Mouse (Mus musculus) spleen, adult 2 months (tissue): Measurements from ENCODE around the gene Ypel3. TPM values are rescaled to one million over a fixed set of nuclear protein-coding genes. Genes with fewer than 3 reads are reported as not detected.

Source experiments
- DNase-seq, 2 experiments: peaks; one replicate each; pipeline versions ENCODE4 v3.0.0 to v3.0.0-alpha.2; 2012 to 2021; ENCODE audit warnings: low spot score in 2 of 2, low read depth in 1 of 2
- H3K27ac ChIP-seq: fragments of 200-500 bp; 2 replicates; pipeline ENCODE4 v1.5.1; 2012; ENCODE audit warnings: low read length, inconsistent platforms; ENCODE audit not compliant: insufficient read depth
- H3K27me3 ChIP-seq: fragments of 200-500 bp; 2 replicates; pipeline ENCODE4 v1.6.1; 2012; ENCODE audit warnings: mild to moderate bottlenecking, moderate library complexity, low read length, inconsistent platforms; ENCODE audit not compliant: control insufficient read depth, insufficient read depth
- H3K36me3 ChIP-seq: fragments of 200-500 bp; 2 replicates; pipeline ENCODE4 v1.6.1; 2012; ENCODE audit warnings: mild to moderate bottlenecking, low read length, inconsistent platforms; ENCODE audit not compliant: control insufficient read depth, insufficient read depth
- H3K4me1 ChIP-seq: fragments of 200-500 bp; 2 replicates; pipeline ENCODE4 v1.6.1; 2011; ENCODE audit warnings: inconsistent platforms; ENCODE audit not compliant: control insufficient read depth, insufficient read depth, insufficient read length
- H3K4me3 ChIP-seq: fragments of 200-500 bp; 2 replicates; pipeline ENCODE4 v1.5.1; 2011; ENCODE audit warnings: mild to moderate bottlenecking, inconsistent platforms; ENCODE audit not compliant: insufficient read depth, insufficient read length; ENCODE audit errors: extremely low read depth
- CTCF ChIP-seq: fragments of 200-500 bp; IDR thresholded peaks from 2 replicates; pipeline ENCODE4 v1.5.1; 2011; ENCODE audit warnings: mild to moderate bottlenecking, inconsistent platforms; ENCODE audit not compliant: insufficient read depth, insufficient read length, insufficient replicate concordance; ENCODE audit errors: extremely low read depth
- POLR2A ChIP-seq: fragments of 200-500 bp; IDR thresholded peaks from 2 replicates; pipeline ENCODE4 v1.6.1; 2011; ENCODE audit warnings: low read depth, low read length, inconsistent platforms
- WGBS: fragments of 180-500 bp; shearing (Covaris S2); methylation state at CpG from one replicate; pipeline ENCODE4 v1.1.7; 2018; 5-methylcytosine and 5-hydroxymethylcytosine counted together
- polyA plus RNA-seq: library from polyadenylated mRNA; depleted of rRNA; stranded (reverse); fragments of >200 nt; gene quantifications from 2 replicates; pipeline ENCODE4 v1.2.3, GENCODE M21; 2012

Gene Ypel3
- polyA plus RNA-seq, 1 experiment = 393 TPM

GRCm38 (mm10) chr7:126741964-126742482 lies 34.7 kb upstream of the Ypel3 start:
- Histone ChIP-seq H3K36me3 (no peaks in the 10 kb centered on the region), H3K27ac (no peak overlapping the region), H3K4me1 (peaks cover 9% of the 10 kb centered on the region; the same call in 1 of the 2 replicates), H3K27me3 (no peaks in the 10 kb centered on the region), H3K4me3 (no peak overlapping the region)
- no peak for DNase-seq
- WGBS = 93% methylated on average over 13 of the region's 13 CpGs
- TF ChIP-seq POLR2A (no peak), CTCF (no peak)

- Histone ChIP-seq H3K4me3 (no peak overlapping the region), H3K36me3 (no peaks in the 10 kb centered on the region), H3K27me3 (no peaks in the 10 kb centered on the region), H3K27ac (peak overlapping the region; percentile 55), H3K4me1 (peaks cover 11% of the 10 kb centered on the region; the same call in 1 of the 2 replicates)
- TF ChIP-seq CTCF = no peak
- no peak for TF ChIP-seq POLR2A
- WGBS = 50% methylated on average over 12 of the region's 12 CpGs
- DNase-seq = no peak
These were observed 30.7 kb upstream of the Ypel3 start for GRCm38 (mm10) chr7:126746066-126746465.

GRCm38 (mm10) chr7:126746798-126747197 lies 30.0 kb upstream of the Ypel3 start:
- Histone ChIP-seq H3K27me3 (no peaks in the 10 kb centered on the region), H3K27ac (peak overlapping the region; percentile 55), H3K4me1 (peaks cover 11% of the 10 kb centered on the region; the same call in 1 of the 2 replicates), H3K4me3 (no peak overlapping the region), H3K36me3 (no peaks in the 10 kb centered on the region)
- DNase-seq = peak in 1 of 2 experiments; percentile 34
- TF ChIP-seq POLR2A (no peak), CTCF (no peak)
- WGBS = 13% methylated on average over 6 of the region's 6 CpGs

- Histone ChIP-seq H3K4me1 (peaks cover 11% of the 10 kb centered on the region; the same call in 1 of the 2 replicates), H3K4me3 (no peak overlapping the region), H3K36me3 (no peaks in the 10 kb centered on the region), H3K27me3 (no peaks in the 10 kb centered on the region), H3K27ac (no peak overlapping the region)
- 84% methylated on average over 7 of the region's 7 CpGs for WGBS
- TF ChIP-seq POLR2A = no peak
- no peak for TF ChIP-seq CTCF
- DNase-seq = no peak
These were observed 27.9 kb upstream of the Ypel3 start for GRCm38 (mm10) chr7:126748824-126749223.

- Histone ChIP-seq H3K27me3 (no peaks in the 10 kb centered on the region), H3K36me3 (no peaks in the 10 kb centered on the region)
- WGBS = 94% methylated on average over 17 of the region's 17 CpGs
These were observed 27.0 kb upstream of the Ypel3 start for GRCm38 (mm10) chr7:126749582-126750343.

GRCm38 (mm10) chr7:126754866-126755265 lies 21.9 kb upstream of the Ypel3 start:
- peak in 1 of 2 experiments; percentile 53 for DNase-seq
- 2% methylated on average over 9 of the region's 9 CpGs for WGBS

More at GRCm38 (mm10) chr7:126749582-126750343, 27.0 kb upstream of the Ypel3 start:
- H3K4me1 ChIP-seq = peaks cover 15% of the 10 kb centered on the region; the same call in 1 of the 2 replicates
- no peak overlapping the region for H3K27ac ChIP-seq
- no peak for DNase-seq
- H3K4me3 ChIP-seq = no peak overlapping the region
- TF ChIP-seq POLR2A (no peak), CTCF (no peak)

GRCm38 (mm10) chr7:126758539-126758938 lies 18.2 kb upstream of the Ypel3 start:
- H3K36me3 ChIP-seq = no peaks in the 10 kb centered on the region; the same call in 1 of the 2 replicates
- no peak for TF ChIP-seq CTCF
- no peak for TF ChIP-seq POLR2A
- WGBS = 82% methylated on average over 7 of the region's 7 CpGs
- no peaks in the 10 kb centered on the region for H3K27me3 ChIP-seq
- H3K27ac ChIP-seq = no peak overlapping the region
- no peak overlapping the region for H3K4me3 ChIP-seq
- H3K4me1 ChIP-seq = peaks cover 10% of the 10 kb centered on the region; the same call in 1 of the 2 replicates
- no peak for DNase-seq

More at GRCm38 (mm10) chr7:126754866-126755265, 21.9 kb upstream of the Ypel3 start:
- H3K4me1 ChIP-seq = peaks cover 4% of the 10 kb centered on the region; the same call in 1 of the 2 replicates
- H3K4me3 ChIP-seq = peak overlapping the region; percentile 10; the same call in 1 of the 2 replicates
- H3K27ac ChIP-seq = 0 out of 2 replicates have a peak overlapping the region, but pooled peaks have one; percentile 12
- no peaks in the 10 kb centered on the region for H3K27me3 ChIP-seq
- TF ChIP-seq CTCF (peak; percentile 69; the same call in 1 of the 2 replicates), POLR2A (no peak)
- H3K36me3 ChIP-seq = no peaks in the 10 kb centered on the region
